Mouse (Mus musculus) stomach, postnatal 0 days (tissue): ENCODE measurements around the gene Lpp.

ENCODE experiments used
- CTCF ChIP-seq: IDR thresholded peaks from 2 replicates; pipeline ENCODE4 v1.5.1; 2016; ENCODE audit warnings: antibody characterized with exemption, low read depth, mild to moderate bottlenecking, moderate library complexity
- EP300 ChIP-seq: optimal IDR thresholded peaks from 2 replicates; pipeline ENCODE3; 2016; ENCODE audit warnings: antibody characterized with exemption

GRCm38 (mm10) chr16:24607896-24608457 is 214.7 kb downstream of the Lpp start:
- TF ChIP-seq CTCF (no peak), EP300 (no peak)
